Mouse (Mus musculus) heart, postnatal 25 days (tissue): ENCODE measurements around the gene 5830473C10Rik. TPM values are rescaled to one million over a fixed set of nuclear protein-coding genes. Genes with fewer than 3 reads are reported as not detected.

ENCODE experiments used
- DNase-seq: peaks from one replicate; pipeline ENCODE4 v3.0.0; 2022; ENCODE audit warnings: low spot score
- intact Hi-C: fragments of 180-260 bp; cut with DNase I; formaldehyde crosslinking; loops from one replicate; pipeline ENCODE4 v1.15.1; 2025
- total RNA-seq, 2 experiments: library from RNA; stranded (reverse); gene quantifications; 2 replicates each; pipeline ENCODE4 v1.2.3; 2021

5830473C10Rik gene
- total RNA-seq, 2 experiments from 2014 or later, result not detected

GRCm38 (mm10) chr5:90645579-90645978 lies 84.7 kb downstream of the 5830473C10Rik start:
- DNase-seq, result no peak
- intact Hi-C loops, result no loop called here

DNA sequence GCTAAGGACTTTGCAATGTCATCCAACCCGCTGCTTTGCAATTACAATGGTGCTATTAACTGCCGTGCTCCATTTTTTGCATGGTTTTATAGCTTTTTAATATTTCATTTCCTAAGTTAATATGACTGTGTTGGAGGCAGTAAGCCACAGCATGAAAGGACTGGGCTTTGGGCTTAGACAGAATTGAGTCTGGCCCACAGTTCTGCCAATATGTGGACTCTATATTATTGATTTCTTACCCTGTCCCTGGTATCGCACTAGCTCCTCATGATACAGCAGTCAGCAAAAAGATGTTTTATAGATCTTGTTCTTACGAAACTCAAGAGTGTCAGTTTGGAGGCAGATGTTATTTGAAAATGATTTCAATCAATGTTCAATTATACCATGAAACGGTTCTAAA lies 85.5 kb downstream of the 5830473C10Rik start:
- intact Hi-C loops, result no loop called here
- no peak for DNase-seq

Other genes starting within 250 kb of the 5830473C10Rik start
- gene Ankrd17, start 194.5 kb upstream of the 5830473C10Rik start, total RNA-seq, result 10 to 100 TPM; 60.5 to 65.7 TPM
- 1 to 10 TPM in 1 of 2 experiments, under 1 TPM in 1; 0.57 to 1.1 TPM for gene Gm9958, start 193.9 kb upstream of the 5830473C10Rik start, total RNA-seq
- gene Alb, start 100.2 kb upstream of the 5830473C10Rik start, total RNA-seq, result not detected
- gene Afp, start 70.4 kb upstream of the 5830473C10Rik start, total RNA-seq, result not detected
- not detected for gene Afm, start 42.2 kb upstream of the 5830473C10Rik start, total RNA-seq
- not detected for gene Rassf6, start 79.5 kb downstream of the 5830473C10Rik start, total RNA-seq
- under 1 TPM; 0.17 to 0.18 TPM for gene Cxcl5, start 198.3 kb downstream of the 5830473C10Rik start, total RNA-seq
- 10 to 100 TPM in 1 of 2 experiments, 1 to 10 TPM in 1; 5.2 to 12.8 TPM for gene Ppbp, start 207.4 kb downstream of the 5830473C10Rik start, total RNA-seq
- gene Pf4, start 211.3 kb downstream of the 5830473C10Rik start, total RNA-seq, result 10 to 100 TPM; 33.7 to 39.4 TPM
- not detected for gene Cxcl3, start 225.0 kb downstream of the 5830473C10Rik start, total RNA-seq
- not detected for gene Cxcl15, start 233.4 kb downstream of the 5830473C10Rik start, total RNA-seq